Mouse (Mus musculus) pancreas, adult 10 weeks (tissue): ENCODE measurements around the gene Insig1. TPM values are rescaled to one million over a fixed set of nuclear protein-coding genes. Genes with fewer than 3 reads are reported as not detected.

Experiments
- polyA plus RNA-seq: library from polyadenylated mRNA; stranded (reverse); fragments of 350-450 nt; fragmentation: Illumina TruSeq; extraction: RNeasy Lipid Tissue Mini Kit (QIAGEN cat#74804); gene quantifications from one replicate; pipeline ENCODE4 v1.2.3, GENCODE M21; 2015; ENCODE audit warnings: low read depth, low replicate concordance; ENCODE audit not compliant: insufficient read depth

The Insig1 gene
- 29.0 TPM for polyA plus RNA-seq

GRCm38 (mm10) chr5:28070828-28071455 is at the start of gene Insig1:
Gene Insig1, plus strand, starts transcription at chr5:28071363.

Other genes with a start within 250 kb of the Insig1 start
- gene Htr5a, start 229.2 kb upstream of the Insig1 start, polyA plus RNA-seq, result not detected
- not detected for gene En2, start 94.3 kb downstream of the Insig1 start, polyA plus RNA-seq
- gene Cnpy1, start 174.4 kb downstream of the Insig1 start, polyA plus RNA-seq, result not detected
- gene Rbm33, start 245.8 kb downstream of the Insig1 start, polyA plus RNA-seq, result 8.6 TPM